Mouse (Mus musculus) intestine, embryonic 15.5 days (tissue): ENCODE data around the gene Bach1. TPM values are rescaled to one million over a fixed set of nuclear protein-coding genes. Genes with fewer than 3 reads are reported as not detected.
"Not testable (repeated sequence)": the region's sequence is repeated elsewhere in the genome, so short reads cannot be mapped to it uniquely, and the experiment has no call there.

ENCODE experiments used
- ATAC-seq: fragments of 200-750 bp; cut with Nextera tagmentation; 2 replicates; pipeline ENCODE4 v1.8.0; 2017; ENCODE audit warnings: moderate TSS enrichment, moderate library complexity
- H3K27ac ChIP-seq: fragments of 300-500 bp; sonication (generic); 2 replicates; pipeline ENCODE4 v1.5.1; 2015; ENCODE audit warnings: mild to moderate bottlenecking, inconsistent platforms
- H3K27me3 ChIP-seq: fragments of 300-500 bp; sonication (generic); replicated peaks from 2 replicates; pipeline ENCODE4 v1.6.1; 2015; ENCODE audit warnings: inconsistent platforms
- H3K36me3 ChIP-seq: fragments of 300-500 bp; sonication (generic); 2 replicates; pipeline ENCODE4 v1.6.1; 2015; ENCODE audit warnings: inconsistent platforms
- H3K4me1 ChIP-seq: fragments of 300-500 bp; sonication (generic); replicated peaks from 2 replicates; pipeline ENCODE4 v1.6.1; 2015; ENCODE audit warnings: inconsistent platforms
- H3K4me2 ChIP-seq: fragments of 300-500 bp; sonication (generic); replicated peaks from 2 replicates; pipeline ENCODE4 v1.6.1; 2015; ENCODE audit warnings: mild to moderate bottlenecking, inconsistent platforms
- H3K4me3 ChIP-seq: fragments of 300-500 bp; sonication (generic); replicated peaks from 2 replicates; pipeline ENCODE4 v1.5.1; 2015; ENCODE audit warnings: inconsistent platforms
- H3K9ac ChIP-seq: fragments of 300-500 bp; sonication (generic); 2 replicates; pipeline ENCODE4 v1.6.1; 2015; ENCODE audit warnings: inconsistent platforms
- H3K9me3 ChIP-seq: fragments of 300-500 bp; sonication (generic); 2 replicates; pipeline ENCODE4 v1.6.1; 2016; ENCODE audit warnings: inconsistent platforms
- WGBS: fragments of 180-500 bp; shearing (Covaris S2); methylation state at CpG from one replicate; pipeline ENCODE4 v1.1.7; 2015; 5-methylcytosine and 5-hydroxymethylcytosine counted together
- polyA plus RNA-seq: library from polyadenylated mRNA; unstranded; fragments of >200 nt; fragmentation: Nextera tagmentation; extraction: Ambion mirVana; gene quantifications from 2 replicates; pipeline ENCODE4 v1.2.1, GENCODE M21; 2015

Gene Bach1
- polyA plus RNA-seq, 1 experiment from 2014 or later: 17.4 TPM

DNA sequence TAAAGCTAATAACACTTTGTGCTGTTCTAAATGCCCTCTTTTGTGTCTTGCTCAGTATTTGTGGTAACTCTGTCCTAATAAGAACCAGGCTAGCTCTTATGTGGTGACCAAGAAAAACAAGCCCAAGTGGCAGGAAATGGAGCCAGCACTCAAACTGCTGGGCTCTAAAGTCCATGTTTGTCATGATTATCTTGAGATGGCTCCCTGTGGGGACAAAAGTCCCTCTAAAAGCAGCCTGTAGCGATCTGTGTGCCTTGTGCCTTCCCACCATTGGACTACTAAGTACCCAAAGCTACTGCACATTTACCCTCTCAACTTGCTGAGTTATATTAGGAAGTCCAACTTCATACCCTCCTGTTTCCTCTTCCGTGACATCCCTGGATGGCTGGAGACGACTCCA is 11.4 kb upstream of the Bach1 start:
- no peak overlapping the region for H3K4me2 ChIP-seq
- H3K4me3 ChIP-seq: no peak overlapping the region
- ATAC-seq: peak; percentile 60
- H3K9ac ChIP-seq: no peak overlapping the region
- no peaks in the 10 kb centered on the region for H3K36me3 ChIP-seq
- no peak overlapping the region for H3K27ac ChIP-seq
- H3K9me3 ChIP-seq: no peaks in the 10 kb centered on the region
- no peaks in the 10 kb centered on the region for H3K4me1 ChIP-seq
- WGBS: 69% methylated on average over 3 of the region's 3 CpGs
- H3K27me3 ChIP-seq: no peaks in the 10 kb centered on the region

DNA sequence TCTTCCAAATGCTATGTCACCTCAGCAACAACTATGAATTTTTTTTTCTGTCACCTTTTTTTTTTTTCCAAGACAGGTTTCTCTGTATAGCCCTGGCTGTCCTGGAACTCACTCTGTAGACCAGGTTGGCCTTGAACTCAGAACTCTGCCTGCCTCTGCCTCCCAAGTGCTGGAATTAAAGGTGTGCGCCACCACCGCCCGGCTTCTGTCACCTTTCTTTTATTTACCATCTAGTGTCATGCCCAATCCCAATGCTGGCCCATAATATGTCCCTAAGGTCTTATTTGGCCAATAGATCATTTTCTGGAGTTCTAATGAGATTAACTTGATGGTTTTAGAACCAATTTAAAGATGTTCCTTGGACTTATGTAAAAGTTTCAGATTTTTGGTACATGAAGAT is 10.4 kb upstream of the Bach1 start:
- H3K4me3 ChIP-seq, H3K4me2 ChIP-seq, ATAC-seq, H3K4me1 ChIP-seq, H3K27me3 ChIP-seq, H3K27ac ChIP-seq, H3K9ac ChIP-seq, H3K36me3 ChIP-seq, H3K9me3 ChIP-seq: not testable (repeated sequence)
- 95% methylated on average over 3 of the region's 3 CpGs for WGBS

DNA sequence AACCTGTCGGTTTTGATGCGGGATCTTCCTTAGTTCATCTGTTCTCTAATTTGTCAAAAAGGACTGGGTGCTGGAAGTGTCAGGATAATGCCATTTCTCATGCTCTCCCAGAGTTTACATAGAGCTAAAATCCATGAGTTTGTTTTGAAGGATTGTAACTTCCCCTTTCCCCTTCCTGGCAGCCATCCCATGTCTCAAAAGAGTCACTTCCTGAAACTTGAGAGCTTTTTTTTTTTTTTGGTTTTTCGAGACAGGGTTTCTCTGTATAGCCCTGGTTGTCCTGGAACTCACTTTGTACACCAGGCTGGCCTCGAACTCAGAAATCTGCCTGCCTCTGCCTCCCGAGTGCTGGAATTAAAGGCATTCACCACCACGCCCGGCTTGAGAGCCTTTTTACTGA is 9.9 kb upstream of the Bach1 start:
- not testable (repeated sequence) for H3K4me2 ChIP-seq
- peak overlapping the region; percentile 49; the same call in 1 of the 2 replicates for H3K27ac ChIP-seq
- ATAC-seq: peak; percentile 7; the same call in 1 of the 2 replicates

DNA sequence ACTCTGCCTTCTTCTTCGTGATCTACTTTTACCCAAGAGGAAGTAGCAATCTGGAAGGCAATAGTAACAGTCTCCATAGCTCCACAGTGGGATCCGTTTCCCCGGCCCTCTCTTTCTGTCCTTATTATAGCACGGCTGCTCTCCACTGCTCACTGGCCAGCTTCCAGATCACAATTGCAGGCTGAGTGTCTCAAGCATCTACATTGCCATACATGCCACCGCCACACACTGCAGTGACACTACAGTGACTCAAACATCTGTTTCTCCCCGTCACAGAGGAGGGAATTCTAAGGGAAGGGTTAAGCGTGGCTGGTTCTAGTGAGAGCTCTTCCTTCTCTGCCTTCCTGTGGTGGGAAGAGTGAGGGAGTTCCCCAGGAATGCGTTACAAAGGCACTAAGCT is 9.5 kb upstream of the Bach1 start:
- Histone ChIP-seq H3K4me1 (no peaks in the 10 kb centered on the region), H3K9ac (no peak overlapping the region), H3K4me2 (no peak overlapping the region), H3K4me3 (no peak overlapping the region), H3K27me3 (no peaks in the 10 kb centered on the region), H3K9me3 (no peaks in the 10 kb centered on the region), H3K27ac (peak overlapping the region; percentile 49; the same call in 1 of the 2 replicates), H3K36me3 (no peaks in the 10 kb centered on the region)
- 50% methylated on average over 8 of the region's 8 CpGs for WGBS
- ATAC-seq: 0 out of 2 replicates have a peak, but pooled peaks have one; percentile 31

More for the DNA sequence above, 9.9 kb upstream of the Bach1 start:
- not testable (repeated sequence) for H3K36me3 ChIP-seq, H3K4me1 ChIP-seq, H3K9me3 ChIP-seq, H3K9ac ChIP-seq, H3K4me3 ChIP-seq, H3K27me3 ChIP-seq
- WGBS: 72% methylated on average over 7 of the region's 7 CpGs

DNA sequence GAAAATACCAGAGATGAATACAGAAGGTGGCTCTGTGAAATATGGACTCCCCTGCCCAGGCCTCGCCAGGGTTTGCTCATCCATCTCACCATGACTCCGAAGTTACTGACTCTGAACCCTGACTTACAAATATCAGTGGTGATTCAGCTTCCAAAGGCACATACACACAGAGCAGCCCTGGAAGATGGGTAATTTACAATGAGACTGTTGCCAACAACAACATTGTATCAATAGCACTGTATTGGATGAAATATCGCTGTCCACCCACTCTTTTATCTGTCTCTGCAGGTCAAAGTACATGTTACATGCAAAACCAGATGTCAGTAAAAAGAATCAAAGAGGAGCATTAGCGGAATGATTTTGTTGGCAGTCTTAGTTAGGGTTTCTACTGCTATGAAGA is 8.2 kb upstream of the Bach1 start:
- Histone ChIP-seq H3K4me3 (no peak overlapping the region), H3K36me3 (no peaks in the 10 kb centered on the region), H3K27me3 (no peaks in the 10 kb centered on the region), H3K27ac (no peak overlapping the region), H3K9ac (no peak overlapping the region), H3K9me3 (no peaks in the 10 kb centered on the region), H3K4me2 (no peak overlapping the region), H3K4me1 (no peaks in the 10 kb centered on the region)
- 88% methylated on average over 4 of the region's 4 CpGs for WGBS
- ATAC-seq: no peak

DNA sequence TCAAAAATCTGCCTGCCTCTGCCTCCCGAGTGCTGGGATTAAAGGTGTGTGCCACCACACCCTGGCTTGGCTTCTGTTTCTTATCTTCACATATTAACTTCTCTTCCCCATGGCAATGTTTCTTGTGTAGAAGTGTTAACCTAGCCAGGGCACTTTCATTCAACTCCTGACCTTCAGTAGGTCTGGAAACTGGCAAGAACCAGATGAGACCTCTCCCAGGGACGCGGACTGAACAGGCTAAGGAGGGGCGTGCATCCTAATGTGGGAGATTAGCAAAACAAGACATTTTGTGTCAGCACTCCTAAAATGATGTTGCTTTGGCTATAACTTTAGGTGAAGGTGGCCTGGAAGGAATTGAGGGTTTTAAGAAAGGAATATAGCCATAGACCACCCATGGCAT is 7.6 kb upstream of the Bach1 start:
- H3K4me2 ChIP-seq: no peak overlapping the region
- H3K4me1 ChIP-seq: no peaks in the 10 kb centered on the region
- H3K9me3 ChIP-seq: no peaks in the 10 kb centered on the region
- H3K27ac ChIP-seq: no peak overlapping the region
- 90% methylated on average over 4 of the region's 4 CpGs for WGBS
- H3K36me3 ChIP-seq: no peaks in the 10 kb centered on the region
- no peaks in the 10 kb centered on the region for H3K27me3 ChIP-seq
- H3K9ac ChIP-seq: no peak overlapping the region
- H3K4me3 ChIP-seq: no peak overlapping the region
- no peak for ATAC-seq

DNA sequence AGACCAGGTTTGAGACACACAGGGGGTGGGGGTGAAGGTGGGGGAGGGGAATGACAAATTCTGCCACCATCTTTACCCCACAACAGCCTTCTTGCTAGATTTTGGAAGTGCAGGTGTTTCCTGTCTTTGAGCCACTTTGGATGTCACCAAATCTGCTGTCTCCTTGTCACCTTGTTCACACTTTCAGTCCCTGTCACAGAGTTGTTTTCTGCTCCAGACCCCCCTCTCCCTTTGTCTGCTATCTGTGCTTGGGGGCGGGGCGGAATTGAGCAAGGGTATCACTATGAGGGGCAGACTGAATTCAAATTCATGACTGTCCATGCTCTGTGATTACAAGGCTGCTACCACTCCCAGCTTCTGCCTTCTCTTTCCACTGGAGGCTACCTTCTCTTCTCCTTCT is 6.2 kb upstream of the Bach1 start:
- H3K27me3 ChIP-seq: no peaks in the 10 kb centered on the region
- 97% methylated on average over 2 of the region's 2 CpGs for WGBS
- no peak overlapping the region for H3K4me3 ChIP-seq
- H3K4me1 ChIP-seq: no peaks in the 10 kb centered on the region; the same call in 1 of the 2 replicates
- no peak overlapping the region for H3K9ac ChIP-seq
- H3K4me2 ChIP-seq: no peak overlapping the region
- no peak for ATAC-seq
- H3K36me3 ChIP-seq: no peaks in the 10 kb centered on the region
- H3K27ac ChIP-seq: no peak overlapping the region
- no peaks in the 10 kb centered on the region for H3K9me3 ChIP-seq

DNA sequence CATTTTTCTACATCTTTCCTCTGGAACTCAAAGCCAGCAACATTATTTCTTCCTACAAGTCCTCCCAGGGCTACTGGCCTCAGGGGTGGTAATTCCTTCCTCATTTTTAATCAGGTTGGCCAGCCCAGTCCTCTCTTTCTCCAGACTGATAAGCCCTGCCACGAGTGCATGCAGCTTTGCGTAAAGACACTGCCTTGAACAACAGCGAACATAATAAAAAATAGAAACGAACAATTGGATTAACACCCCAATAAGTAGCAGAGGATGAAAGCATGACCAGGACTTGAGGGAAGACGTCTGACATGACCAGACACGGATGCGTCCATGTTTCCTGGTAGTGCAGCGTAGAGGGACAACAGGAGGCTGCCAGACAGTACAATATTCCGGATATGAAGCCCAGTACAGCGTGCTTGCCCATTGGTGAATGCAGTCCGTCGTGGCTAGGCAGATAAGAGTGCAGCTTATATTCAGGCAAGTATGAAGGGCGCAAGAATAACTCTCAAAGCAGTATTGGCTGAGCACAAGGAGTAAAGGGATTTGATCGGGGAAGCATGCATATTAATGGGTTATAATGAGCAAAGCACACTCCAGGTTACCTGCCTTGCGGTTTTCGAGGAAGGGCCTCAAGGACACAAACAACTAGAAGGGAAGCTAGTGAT is 909 bp upstream of the Bach1 start:
- Histone ChIP-seq H3K36me3 (no peaks in the 10 kb centered on the region), H3K27me3 (no peaks in the 10 kb centered on the region), H3K4me1 (peaks cover 15% of the 10 kb centered on the region), H3K4me2 (peak overlapping the region; percentile 71), H3K9me3 (no peaks in the 10 kb centered on the region), H3K27ac (no peak overlapping the region), H3K9ac (peak overlapping the region; percentile 28), H3K4me3 (peak overlapping the region; percentile 88)
- no peak for ATAC-seq
- WGBS: 40% methylated on average over 16 of the region's 16 CpGs

DNA sequence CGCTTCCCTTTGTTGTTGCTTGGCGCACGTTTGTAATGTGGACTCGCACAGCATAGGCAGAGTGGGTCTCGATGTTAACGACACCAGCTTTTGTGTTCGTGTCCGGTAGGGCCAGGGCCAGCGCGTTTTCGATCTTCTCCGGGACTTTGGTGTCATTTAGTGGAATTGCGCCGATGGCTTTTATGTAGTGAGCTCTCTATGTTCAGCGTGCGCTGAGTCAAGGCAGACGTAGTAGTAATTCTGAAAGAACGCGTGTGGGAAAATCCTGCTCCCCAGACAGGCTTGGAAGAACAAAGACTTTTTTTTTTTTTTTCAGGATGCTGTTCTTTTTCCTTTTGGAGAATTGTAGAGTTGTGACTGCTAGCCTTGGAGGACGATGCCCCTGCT is 554 bp downstream of the Bach1 start:
- Histone ChIP-seq H3K27ac (peak overlapping the region; percentile 93), H3K4me3 (peak overlapping the region; percentile 88), H3K9me3 (no peaks in the 10 kb centered on the region), H3K27me3 (no peaks in the 10 kb centered on the region), H3K9ac (peak overlapping the region; percentile 90), H3K4me1 (peaks cover 21% of the 10 kb centered on the region), H3K36me3 (no peaks in the 10 kb centered on the region), H3K4me2 (peak overlapping the region; percentile 72)
- WGBS: under 1% methylated on average over 20 of the region's 20 CpGs
- no peak for ATAC-seq

DNA sequence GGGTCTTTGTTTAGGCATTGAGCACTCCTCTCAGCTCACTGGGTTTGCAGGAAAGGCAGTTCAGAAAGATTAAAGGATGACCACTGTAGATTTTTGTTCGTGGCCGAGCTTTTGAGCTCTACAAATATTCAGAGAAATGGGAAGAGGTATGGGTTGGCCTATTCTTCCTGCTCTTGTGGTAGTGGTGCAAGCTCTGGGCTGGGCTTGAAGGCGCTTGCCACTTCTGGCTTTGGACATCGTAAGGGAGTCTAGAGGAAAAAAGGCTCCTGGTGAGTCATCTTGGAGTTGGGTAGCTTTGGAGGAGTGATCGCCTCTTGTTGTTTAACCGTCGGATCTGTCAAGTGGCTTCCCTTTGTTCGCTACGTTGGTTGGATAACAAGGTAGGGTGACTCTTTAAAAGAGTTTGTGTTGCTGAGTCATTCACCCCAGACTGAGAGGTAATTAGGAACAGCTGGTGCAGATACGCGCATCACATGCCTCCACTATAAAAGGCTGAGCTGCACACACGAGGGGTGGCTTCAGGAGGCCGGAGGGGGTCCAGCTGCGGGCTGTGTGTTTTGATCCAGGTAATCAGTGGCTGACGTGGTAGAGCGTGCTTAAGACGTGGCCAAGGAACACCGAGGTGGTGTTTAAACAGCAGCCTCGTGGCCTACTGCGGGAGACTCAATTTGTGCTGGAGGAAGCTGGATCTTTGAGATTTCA is 1.1 kb downstream of the Bach1 start:
- Histone ChIP-seq H3K27ac (peak overlapping the region; percentile 93), H3K27me3 (no peaks in the 10 kb centered on the region), H3K4me2 (peak overlapping the region; percentile 72), H3K4me1 (peaks cover 26% of the 10 kb centered on the region), H3K9me3 (no peaks in the 10 kb centered on the region), H3K4me3 (peak overlapping the region; percentile 88), H3K36me3 (no peaks in the 10 kb centered on the region), H3K9ac (peak overlapping the region; percentile 90)
- ATAC-seq: peak; percentile 63
- WGBS: under 1% methylated on average over 20 of the region's 20 CpGs

DNA sequence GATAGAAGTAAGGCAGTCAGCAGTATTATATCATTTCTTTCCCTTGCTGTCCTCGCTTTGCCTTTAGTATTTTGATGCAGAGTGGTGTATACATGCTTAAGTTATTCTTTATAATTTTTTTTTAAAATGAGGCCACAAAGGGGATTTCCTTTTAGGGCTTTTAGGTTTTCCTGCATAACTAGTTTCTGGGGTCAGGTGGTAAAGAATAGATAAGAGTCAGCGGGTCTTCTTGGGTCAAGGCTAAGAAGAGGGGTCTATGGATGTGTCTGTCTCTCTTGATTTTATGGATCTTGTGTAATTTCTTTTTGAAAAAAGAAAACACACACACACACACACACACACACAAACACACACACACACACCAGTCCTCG is 1.6 kb downstream of the Bach1 start:
- peak overlapping the region; percentile 88 for H3K4me3 ChIP-seq
- H3K27ac ChIP-seq: peak overlapping the region; percentile 93; the same call in 1 of the 2 replicates
- peak overlapping the region; percentile 72 for H3K4me2 ChIP-seq
- H3K27me3 ChIP-seq: no peaks in the 10 kb centered on the region
- no peak for ATAC-seq
- peak overlapping the region; percentile 90 for H3K9ac ChIP-seq
- H3K36me3 ChIP-seq: no peaks in the 10 kb centered on the region
- WGBS: 34% methylated on average over 3 of the region's 3 CpGs
- H3K9me3 ChIP-seq: no peaks in the 10 kb centered on the region
- H3K4me1 ChIP-seq: peaks cover 26% of the 10 kb centered on the region

DNA sequence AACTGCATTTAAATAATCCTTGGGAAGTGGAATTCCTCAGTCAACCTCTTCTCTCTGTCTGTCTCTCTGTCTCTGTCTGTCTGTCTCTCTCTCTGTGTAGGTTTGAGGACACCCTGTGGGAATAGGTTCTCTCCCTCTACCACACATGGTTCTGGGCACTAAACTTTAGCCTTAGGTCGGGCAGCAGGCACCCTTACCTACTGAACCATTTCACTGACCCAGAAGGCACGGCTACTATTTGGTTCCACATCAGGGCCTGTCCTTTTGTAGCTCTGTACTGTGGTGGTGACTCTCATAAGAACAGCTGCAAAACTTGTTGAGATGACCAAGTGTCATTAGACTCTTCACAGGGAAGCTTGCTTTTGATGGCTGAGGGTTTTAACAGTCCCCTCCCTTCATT is 3.1 kb downstream of the Bach1 start:
- WGBS: 80% methylated on average over 2 of the region's 2 CpGs
- Histone ChIP-seq H3K4me3 (no peak overlapping the region), H3K4me1 (peaks cover 41% of the 10 kb centered on the region), H3K4me2 (no peak overlapping the region), H3K27me3 (no peaks in the 10 kb centered on the region), H3K9me3 (no peaks in the 10 kb centered on the region), H3K9ac (no peak overlapping the region), H3K27ac (no peak overlapping the region), H3K36me3 (no peaks in the 10 kb centered on the region)
- ATAC-seq: no peak

DNA sequence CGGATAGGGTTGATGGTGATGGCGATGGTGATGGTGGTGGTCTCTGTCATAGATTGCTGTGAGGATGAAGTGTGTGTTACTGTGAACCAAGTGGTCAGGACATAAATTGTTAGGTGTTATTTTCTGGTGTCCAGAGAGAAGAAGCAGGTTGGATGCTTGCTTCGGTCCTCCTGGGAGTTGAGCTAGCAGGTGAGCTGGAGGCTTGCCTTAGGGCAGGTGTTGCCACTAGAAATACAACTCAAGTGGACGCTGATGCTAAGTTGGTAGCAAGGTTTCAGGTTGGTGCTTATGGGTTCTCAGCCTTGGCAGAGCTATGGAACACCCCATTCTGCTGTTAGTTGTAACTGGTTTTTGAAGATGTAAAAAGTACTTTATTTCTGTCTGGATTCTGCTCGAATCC is 4.1 kb downstream of the Bach1 start:
- peaks cover 46% of the 10 kb centered on the region for H3K4me1 ChIP-seq
- WGBS: 91% methylated on average over 5 of the region's 5 CpGs
- no peak overlapping the region for H3K4me3 ChIP-seq
- H3K27ac ChIP-seq: no peak overlapping the region
- no peaks in the 10 kb centered on the region for H3K9me3 ChIP-seq
- H3K27me3 ChIP-seq: no peaks in the 10 kb centered on the region
- no peak for ATAC-seq
- no peak overlapping the region for H3K9ac ChIP-seq
- no peaks in the 10 kb centered on the region for H3K36me3 ChIP-seq
- no peak overlapping the region for H3K4me2 ChIP-seq
